Mouse (Mus musculus): ENCODE measurements at regions not wholly inside any gene's neighbourhood (a gene's known extent, or its start where the extent isn't known, plus 50 kb on each side); places are given as distances from the start of the nearest gene placed in this dataset.

DNA sequence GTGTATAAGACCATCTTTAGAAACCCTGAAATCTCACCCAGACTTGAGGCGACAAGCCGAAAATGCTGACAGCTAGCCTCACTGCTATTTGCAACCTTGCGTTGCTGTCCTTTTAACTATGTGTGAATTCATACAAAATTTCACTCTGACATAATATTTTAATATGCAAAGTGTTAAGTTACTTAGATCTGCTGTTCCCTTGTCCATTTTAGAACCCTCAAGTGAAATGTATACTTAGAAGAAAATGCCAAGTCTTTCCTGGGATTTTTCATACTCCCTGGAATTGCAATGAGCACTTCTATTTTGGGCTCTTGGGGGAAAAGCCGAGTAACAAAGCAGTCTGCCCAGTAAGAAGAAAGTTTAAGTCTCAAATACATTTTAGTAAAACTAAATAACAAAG, 150.0 kb upstream of the Cttnbp2 start:
- Histone ChIP-seq H3K4me1 (ENCODE audit: control insufficient read depth, insufficient read depth, low read length) (no peaks in the 10 kb centered on the region), H3K9ac (ENCODE audit: low read depth, low read length) (no peak overlapping the region), H3K4me2 (replicated peaks; ENCODE audit: low read depth, low read length) (no peak overlapping the region), H3K36me3 (ENCODE audit: control insufficient read depth, insufficient read depth, low read length) (no peaks in the 10 kb centered on the region), H3K27me3 (ENCODE audit: control insufficient read depth, insufficient read depth, low read length) (no peaks in the 10 kb centered on the region), H3K4me3 (ENCODE audit: low read length) (no peak overlapping the region), H3K27ac (ENCODE audit: low read depth, low read length) (no peak overlapping the region), H3K9me3 (ENCODE audit: control insufficient read depth, low read length) (no peaks in the 10 kb centered on the region)
- 89% methylated on average over 4 of the region's 4 CpGs for WGBS
- no peak for ATAC-seq (ENCODE audit: low FRiP score, low TSS enrichment)

DNA sequence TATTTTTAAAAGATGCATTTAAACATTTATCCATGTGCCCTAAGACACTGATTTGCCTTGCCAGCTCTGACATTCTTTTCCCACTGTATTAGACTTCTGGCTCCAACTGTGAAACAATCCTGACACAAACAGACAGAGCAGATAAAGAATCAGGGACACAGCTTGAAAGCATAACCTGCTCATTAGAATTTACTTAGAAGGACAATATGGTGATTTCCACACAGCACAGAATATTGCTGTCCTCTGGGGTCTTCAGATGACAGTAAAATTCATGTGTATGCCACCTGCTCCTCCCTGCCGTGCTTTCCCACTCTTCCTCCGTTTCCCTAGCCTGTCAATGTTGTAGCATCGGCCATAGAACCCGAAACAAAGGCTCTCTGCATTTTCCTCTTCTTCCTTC, 151.3 kb upstream of the Cttnbp2 start:
- Histone ChIP-seq H3K4me3 (ENCODE audit: low read length) (no peak overlapping the region), H3K27me3 (ENCODE audit: control insufficient read depth, insufficient read depth, low read length) (no peaks in the 10 kb centered on the region), H3K27ac (ENCODE audit: low read depth, low read length) (no peak overlapping the region), H3K9me3 (ENCODE audit: control insufficient read depth, low read length) (no peaks in the 10 kb centered on the region), H3K36me3 (ENCODE audit: control insufficient read depth, insufficient read depth, low read length) (no peaks in the 10 kb centered on the region), H3K4me2 (replicated peaks; ENCODE audit: low read depth, low read length) (no peak overlapping the region), H3K9ac (ENCODE audit: low read depth, low read length) (no peak overlapping the region), H3K4me1 (ENCODE audit: control insufficient read depth, insufficient read depth, low read length) (no peaks in the 10 kb centered on the region)
- no peak for ATAC-seq (ENCODE audit: low FRiP score, low TSS enrichment)
- WGBS: 85% methylated on average over 4 of the region's 4 CpGs

DNA sequence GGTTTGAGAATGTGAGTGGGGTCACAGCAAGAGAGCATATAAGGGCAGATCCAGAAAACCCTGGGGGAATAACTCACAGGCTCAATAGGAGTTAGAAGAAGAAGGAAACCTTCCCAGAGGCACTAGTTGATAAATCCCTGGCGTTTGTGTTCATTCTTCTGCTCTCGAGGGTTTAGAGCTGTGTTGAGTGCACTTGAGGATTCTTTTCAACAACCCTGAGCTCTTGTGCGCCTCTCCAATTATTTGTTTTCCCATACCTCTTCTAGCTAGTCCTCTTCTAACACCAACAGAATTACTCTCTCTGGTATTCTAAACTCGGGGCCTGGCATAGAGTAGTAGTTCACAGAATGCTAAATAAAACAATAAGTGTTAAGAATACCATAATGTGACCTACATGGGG, 151.9 kb upstream of the Cttnbp2 start:
- ATAC-seq (ENCODE audit: low FRiP score, low TSS enrichment): no peak
- H3K36me3 ChIP-seq (ENCODE audit: control insufficient read depth, insufficient read depth, low read length): no peaks in the 10 kb centered on the region
- WGBS: 80% methylated on average over 4 of the region's 4 CpGs
- no peaks in the 10 kb centered on the region for H3K9me3 ChIP-seq (ENCODE audit: control insufficient read depth, low read length)
- H3K27me3 ChIP-seq (ENCODE audit: control insufficient read depth, insufficient read depth, low read length): no peaks in the 10 kb centered on the region
- H3K4me2 ChIP-seq (replicated peaks; ENCODE audit: low read depth, low read length): no peak overlapping the region
- H3K9ac ChIP-seq (ENCODE audit: low read depth, low read length): no peak overlapping the region
- H3K4me1 ChIP-seq (ENCODE audit: control insufficient read depth, insufficient read depth, low read length): no peaks in the 10 kb centered on the region
- H3K4me3 ChIP-seq (ENCODE audit: low read length): no peak overlapping the region
- H3K27ac ChIP-seq (ENCODE audit: low read depth, low read length): no peak overlapping the region

- no peaks in the 10 kb centered on the region for H3K36me3 ChIP-seq (ENCODE audit: control insufficient read depth, insufficient read depth, low read length)
- H3K27ac ChIP-seq (ENCODE audit: low read depth, low read length): no peak overlapping the region
- WGBS: 93% methylated on average over 1 of the region's 1 CpGs
- no peak for ATAC-seq (ENCODE audit: low FRiP score, low TSS enrichment)
- no peak overlapping the region for H3K9ac ChIP-seq (ENCODE audit: low read depth, low read length)
- no peaks in the 10 kb centered on the region for H3K9me3 ChIP-seq (ENCODE audit: control insufficient read depth, low read length)
- H3K27me3 ChIP-seq (ENCODE audit: control insufficient read depth, insufficient read depth, low read length): no peaks in the 10 kb centered on the region
- H3K4me1 ChIP-seq (ENCODE audit: control insufficient read depth, insufficient read depth, low read length): no peaks in the 10 kb centered on the region
- H3K4me3 ChIP-seq (ENCODE audit: low read length): no peak overlapping the region
- H3K4me2 ChIP-seq (replicated peaks; ENCODE audit: low read depth, low read length): no peak overlapping the region
Measured at GRCm38 (mm10) chr6:18670677-18671076, 156.0 kb upstream of the Cttnbp2 start.

DNA sequence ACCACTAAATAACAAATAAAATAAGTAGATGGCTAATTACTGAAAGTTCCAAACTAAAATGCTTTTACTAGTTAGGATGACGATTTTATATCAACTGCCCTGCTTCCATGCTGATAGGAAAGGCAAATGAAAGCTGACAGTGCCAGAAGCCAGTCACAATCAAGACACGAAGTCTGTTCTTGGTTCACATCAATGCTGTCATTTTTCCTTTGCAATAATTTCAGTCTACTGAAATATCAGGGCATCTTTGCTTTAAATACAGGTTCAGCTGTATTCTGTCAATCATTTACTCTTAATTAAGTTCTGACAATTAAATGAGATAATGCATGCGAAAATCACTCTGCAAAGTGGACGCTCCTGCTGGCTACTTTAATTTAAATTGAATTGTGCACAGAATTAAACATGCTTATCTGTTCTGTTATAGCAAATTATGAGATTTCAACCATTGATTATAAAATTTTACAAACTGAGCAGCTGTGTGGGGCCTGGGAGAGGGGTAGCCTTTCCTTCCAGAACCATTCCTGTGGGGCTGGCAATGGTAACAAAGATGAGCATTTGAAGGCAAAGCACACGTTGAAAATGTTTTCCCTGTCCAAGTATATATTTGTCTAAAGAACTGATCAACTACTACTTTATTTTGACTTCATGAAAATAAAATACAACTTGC, 160.1 kb upstream of the Cttnbp2 start:
- H3K27ac ChIP-seq (ENCODE audit: low read depth, low read length): no peak overlapping the region
- 71% methylated on average over 5 of the region's 5 CpGs for WGBS

GRCm38 (mm10) chr6:18677131-18677530, 162.5 kb upstream of the Cttnbp2 start:
- H3K9me3 ChIP-seq (ENCODE audit: control insufficient read depth, low read length): no peaks in the 10 kb centered on the region
- no peak overlapping the region for H3K4me3 ChIP-seq (ENCODE audit: low read length)
- no peak overlapping the region for H3K9ac ChIP-seq (ENCODE audit: low read depth, low read length)
- WGBS: 90% methylated on average over 4 of the region's 4 CpGs
- H3K27ac ChIP-seq (ENCODE audit: low read depth, low read length): no peak overlapping the region
- ATAC-seq (ENCODE audit: low FRiP score, low TSS enrichment): no peak
- no peaks in the 10 kb centered on the region for H3K4me1 ChIP-seq (ENCODE audit: control insufficient read depth, insufficient read depth, low read length)
- no peaks in the 10 kb centered on the region for H3K27me3 ChIP-seq (ENCODE audit: control insufficient read depth, insufficient read depth, low read length)
- H3K4me2 ChIP-seq (replicated peaks; ENCODE audit: low read depth, low read length): no peak overlapping the region
- no peaks in the 10 kb centered on the region for H3K36me3 ChIP-seq (ENCODE audit: control insufficient read depth, insufficient read depth, low read length)

More for the DNA sequence above, 160.1 kb upstream of the Cttnbp2 start:
- Histone ChIP-seq H3K4me1 (ENCODE audit: control insufficient read depth, insufficient read depth, low read length) (no peaks in the 10 kb centered on the region), H3K4me2 (replicated peaks; ENCODE audit: low read depth, low read length) (no peak overlapping the region), H3K4me3 (ENCODE audit: low read length) (no peak overlapping the region), H3K27me3 (ENCODE audit: control insufficient read depth, insufficient read depth, low read length) (no peaks in the 10 kb centered on the region), H3K9ac (ENCODE audit: low read depth, low read length) (no peak overlapping the region), H3K9me3 (ENCODE audit: control insufficient read depth, low read length) (no peaks in the 10 kb centered on the region), H3K36me3 (ENCODE audit: control insufficient read depth, insufficient read depth, low read length) (no peaks in the 10 kb centered on the region)
- ATAC-seq (ENCODE audit: low FRiP score, low TSS enrichment): no peak

GRCm38 (mm10) chr6:18680712-18681111, 166.1 kb upstream of the Cttnbp2 start:
- Histone ChIP-seq H3K36me3 (ENCODE audit: control insufficient read depth, insufficient read depth, low read length) (no peaks in the 10 kb centered on the region), H3K27me3 (ENCODE audit: control insufficient read depth, insufficient read depth, low read length) (no peaks in the 10 kb centered on the region), H3K4me1 (ENCODE audit: control insufficient read depth, insufficient read depth, low read length) (no peaks in the 10 kb centered on the region), H3K9ac (ENCODE audit: low read depth, low read length) (no peak overlapping the region), H3K4me2 (replicated peaks; ENCODE audit: low read depth, low read length) (no peak overlapping the region), H3K27ac (ENCODE audit: low read depth, low read length) (no peak overlapping the region), H3K9me3 (ENCODE audit: control insufficient read depth, low read length) (no peaks in the 10 kb centered on the region), H3K4me3 (ENCODE audit: low read length) (no peak overlapping the region)
- no peak for ATAC-seq (ENCODE audit: low FRiP score, low TSS enrichment)

GRCm38 (mm10) chr6:18682043-18682442, 166.3 kb upstream of the Lsm8 start:
- no peaks in the 10 kb centered on the region for H3K36me3 ChIP-seq (ENCODE audit: control insufficient read depth, insufficient read depth, low read length)
- ATAC-seq (ENCODE audit: low FRiP score, low TSS enrichment): no peak
- H3K4me2 ChIP-seq (replicated peaks; ENCODE audit: low read depth, low read length): no peak overlapping the region
- H3K4me3 ChIP-seq (ENCODE audit: low read length): no peak overlapping the region
- 43% methylated on average over 6 of the region's 6 CpGs for WGBS
- no peaks in the 10 kb centered on the region for H3K27me3 ChIP-seq (ENCODE audit: control insufficient read depth, insufficient read depth, low read length)
- H3K4me1 ChIP-seq (ENCODE audit: control insufficient read depth, insufficient read depth, low read length): no peaks in the 10 kb centered on the region
- H3K9ac ChIP-seq (ENCODE audit: low read depth, low read length): no peak overlapping the region
- H3K9me3 ChIP-seq (ENCODE audit: control insufficient read depth, low read length): no peaks in the 10 kb centered on the region
- H3K27ac ChIP-seq (ENCODE audit: low read depth, low read length): no peak overlapping the region

GRCm38 (mm10) chr6:18688652-18689348, 159.6 kb upstream of the Lsm8 start:
- no peak for ATAC-seq (ENCODE audit: low FRiP score, low TSS enrichment)
- no peaks in the 10 kb centered on the region for H3K9me3 ChIP-seq (ENCODE audit: control insufficient read depth, low read length)
- 55% methylated on average over 11 of the region's 11 CpGs for WGBS

More at GRCm38 (mm10) chr6:18688652-18689348, 159.6 kb upstream of the Lsm8 start:
- no peak overlapping the region for H3K27ac ChIP-seq (ENCODE audit: low read depth, low read length)
- H3K4me3 ChIP-seq (ENCODE audit: low read length): no peak overlapping the region
- no peak overlapping the region for H3K4me2 ChIP-seq (replicated peaks; ENCODE audit: low read depth, low read length)
- H3K9ac ChIP-seq (ENCODE audit: low read depth, low read length): no peak overlapping the region
- no peaks in the 10 kb centered on the region for H3K4me1 ChIP-seq (ENCODE audit: control insufficient read depth, insufficient read depth, low read length)
- H3K36me3 ChIP-seq (ENCODE audit: control insufficient read depth, insufficient read depth, low read length): no peaks in the 10 kb centered on the region
- no peaks in the 10 kb centered on the region for H3K27me3 ChIP-seq (ENCODE audit: control insufficient read depth, insufficient read depth, low read length)
